Mouse (Mus musculus): ENCODE data around the gene Cd180.
"Not testable (repeated sequence)": the region's sequence is repeated elsewhere in the genome, so short reads cannot be mapped to it uniquely, and the experiment has no call there.

The Cd180 gene

DNA sequence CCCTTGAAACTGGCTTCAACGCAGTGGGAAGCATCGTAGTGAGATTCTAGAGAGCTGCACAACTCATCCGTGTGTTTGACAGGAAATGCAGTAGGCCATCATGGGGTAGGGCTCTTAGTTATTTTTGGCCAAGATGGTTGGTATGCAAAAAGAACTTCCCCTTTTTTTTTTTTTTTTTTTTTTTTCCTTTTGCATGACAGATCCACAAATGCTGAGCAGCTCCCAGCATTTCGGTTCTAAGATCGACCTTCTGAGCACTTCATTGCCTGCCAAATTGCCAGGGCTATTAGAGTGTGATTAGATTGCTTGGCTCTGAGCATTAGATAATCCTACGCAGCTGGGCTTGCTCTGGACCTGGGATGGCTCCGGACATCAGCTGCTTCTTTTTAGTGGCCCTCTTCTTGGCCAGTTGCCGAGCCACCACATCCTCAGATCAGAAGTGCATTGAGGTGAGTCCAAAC lies at the start of gene Cd180:
TSS of gene Cd180 (plus strand) at position 218 of the 461 bp plus-strand sequence.
- DNase-seq (ENCODE audit: low spot score): no peak

DNA sequence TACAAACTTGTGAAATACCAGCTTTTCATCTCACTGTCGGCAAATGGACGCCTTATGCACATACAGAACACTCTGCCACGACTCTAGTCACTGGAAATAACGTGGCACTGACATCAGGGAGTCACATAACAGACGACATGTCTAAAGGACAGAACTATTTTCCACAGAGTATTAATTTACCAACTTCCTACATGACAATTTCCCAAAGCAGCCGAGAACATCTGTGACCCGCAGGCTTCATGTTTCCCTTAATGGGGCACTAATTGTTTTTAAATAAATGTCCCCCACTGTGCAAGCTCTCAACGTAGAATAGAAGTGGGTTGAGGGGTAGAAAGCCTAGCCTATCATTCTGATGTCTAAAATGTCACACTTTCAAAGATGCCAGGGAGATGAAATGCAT lies 49.0 kb upstream of the Cd180 start:
- no peak for DNase-seq (ENCODE audit: low spot score)

DNA sequence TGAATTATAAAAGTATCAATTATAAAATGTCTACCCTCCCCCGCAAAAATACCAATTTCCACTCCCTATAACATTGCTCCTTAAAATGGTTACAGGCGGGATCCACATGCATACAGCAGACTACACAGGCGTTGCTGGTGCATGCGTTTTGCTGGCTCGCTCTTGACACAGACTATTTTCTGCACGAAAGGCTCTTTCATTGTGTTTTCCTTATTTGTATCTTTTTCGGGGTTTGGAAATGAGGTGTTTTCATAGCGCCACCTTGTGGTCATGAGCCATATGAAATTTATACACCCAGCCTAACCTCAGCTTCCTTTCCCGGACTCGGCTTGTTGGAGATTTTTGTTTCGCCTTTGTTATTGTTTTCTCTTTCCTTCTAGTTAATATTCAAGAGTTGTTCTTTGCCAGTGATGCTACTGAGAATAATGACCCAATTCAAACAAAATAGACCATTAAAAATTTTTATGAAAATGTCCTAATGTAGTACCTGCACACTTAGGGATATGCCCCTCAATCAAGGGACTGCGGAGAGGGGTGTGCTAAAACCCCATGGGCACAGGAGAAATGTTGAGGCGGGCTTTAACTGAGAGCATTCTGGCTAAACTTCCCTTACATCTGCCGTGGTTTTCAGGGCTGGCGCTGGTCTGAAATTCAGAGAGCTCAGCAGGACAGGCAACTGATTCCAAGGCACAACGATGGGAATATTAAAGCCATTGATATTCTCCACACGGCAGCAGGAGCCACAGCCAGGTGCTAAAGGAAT lies 48.4 kb upstream of the Cd180 start:
- DNase-seq (ENCODE audit: low spot score): peak; percentile 54

DNA sequence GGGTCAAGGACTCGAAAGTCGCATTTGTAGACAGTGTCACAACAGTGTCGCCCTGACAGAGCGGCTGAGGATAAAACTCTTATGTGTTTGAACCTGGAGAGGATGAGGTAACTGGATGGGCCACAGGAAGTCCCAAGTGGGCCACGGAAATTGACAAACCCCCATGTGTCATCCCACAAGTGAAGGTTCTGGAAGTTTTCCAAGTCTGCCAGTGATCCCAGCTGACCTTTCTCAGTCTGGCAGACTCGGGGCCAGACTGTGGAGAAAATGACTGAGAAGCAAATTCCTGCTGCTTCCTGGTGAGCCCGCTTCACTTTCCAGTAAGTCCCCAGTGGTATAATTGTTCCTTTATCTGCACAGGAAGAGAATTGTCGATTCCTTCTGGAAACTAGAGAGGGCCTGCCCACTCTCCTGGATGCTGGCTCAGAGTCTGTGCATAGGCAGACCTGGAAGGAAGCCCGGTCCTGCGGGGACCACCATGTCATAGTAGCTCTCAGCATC lies 47.0 kb upstream of the Cd180 start:
- DNase-seq (ENCODE audit: low spot score): no peak

- no peak for DNase-seq (ENCODE audit: low spot score)
These were observed 45.8 kb upstream of the Cd180 start for GRCm38 (mm10) chr13:102647511-102647910.

DNA sequence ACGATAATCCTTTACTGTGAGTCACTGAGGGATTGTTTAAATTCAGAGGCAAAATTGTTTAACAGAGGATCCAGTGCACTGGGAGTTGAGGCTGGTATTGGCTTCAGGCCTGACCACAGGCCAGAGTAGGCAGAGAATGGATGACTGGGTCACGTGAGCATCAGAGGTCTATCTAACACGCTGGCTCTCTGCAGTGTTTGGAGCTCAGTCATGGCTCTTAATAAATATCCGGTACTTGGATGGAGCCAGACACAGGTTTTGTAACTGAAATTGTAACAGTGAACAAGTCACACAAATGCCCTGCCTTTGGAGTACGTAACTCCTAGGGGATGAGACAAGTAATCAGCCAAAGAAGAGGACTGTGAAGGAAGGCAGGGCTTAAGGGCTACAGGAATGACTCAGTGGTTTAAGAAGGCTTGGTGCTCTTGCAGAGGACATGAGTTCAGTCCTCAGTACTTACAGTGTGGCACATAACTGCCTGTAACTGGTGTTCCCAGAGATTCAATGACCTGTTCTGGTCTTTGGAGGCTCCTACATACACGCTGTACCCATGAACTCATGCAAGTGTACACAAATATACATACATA lies 41.0 kb upstream of the Cd180 start:
- no peak for DNase-seq (ENCODE audit: low spot score)

GRCm38 (mm10) chr13:102655071-102655570 lies 38.2 kb upstream of the Cd180 start:
- no peak for DNase-seq (ENCODE audit: low spot score)

DNA sequence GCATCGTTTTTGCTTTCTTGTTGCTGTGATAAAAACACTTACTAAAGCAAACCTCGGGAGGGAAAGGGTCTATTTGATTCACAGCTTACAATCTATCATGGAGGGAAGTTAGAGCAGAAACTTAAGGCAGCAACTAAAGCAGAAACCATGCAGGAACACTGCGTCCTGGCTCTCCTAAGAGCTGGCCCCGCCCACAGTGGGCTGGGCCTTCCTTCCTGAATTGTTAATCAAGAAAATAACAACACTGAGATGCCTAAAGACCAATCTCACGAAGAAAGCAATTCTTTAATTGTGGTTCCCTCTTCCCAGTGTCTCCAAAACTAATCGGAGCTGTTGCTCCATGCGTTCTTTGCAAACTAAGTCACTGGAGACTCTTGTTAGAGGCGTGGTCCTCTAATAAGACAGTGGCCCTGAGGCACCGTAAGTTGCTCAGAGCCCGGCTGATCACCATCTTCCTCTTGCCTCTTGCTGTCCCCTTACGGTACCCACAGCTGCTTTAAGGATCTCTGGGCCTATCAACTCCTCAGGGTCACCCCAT lies 37.1 kb upstream of the Cd180 start:
- no peak for DNase-seq (ENCODE audit: low spot score)

DNA sequence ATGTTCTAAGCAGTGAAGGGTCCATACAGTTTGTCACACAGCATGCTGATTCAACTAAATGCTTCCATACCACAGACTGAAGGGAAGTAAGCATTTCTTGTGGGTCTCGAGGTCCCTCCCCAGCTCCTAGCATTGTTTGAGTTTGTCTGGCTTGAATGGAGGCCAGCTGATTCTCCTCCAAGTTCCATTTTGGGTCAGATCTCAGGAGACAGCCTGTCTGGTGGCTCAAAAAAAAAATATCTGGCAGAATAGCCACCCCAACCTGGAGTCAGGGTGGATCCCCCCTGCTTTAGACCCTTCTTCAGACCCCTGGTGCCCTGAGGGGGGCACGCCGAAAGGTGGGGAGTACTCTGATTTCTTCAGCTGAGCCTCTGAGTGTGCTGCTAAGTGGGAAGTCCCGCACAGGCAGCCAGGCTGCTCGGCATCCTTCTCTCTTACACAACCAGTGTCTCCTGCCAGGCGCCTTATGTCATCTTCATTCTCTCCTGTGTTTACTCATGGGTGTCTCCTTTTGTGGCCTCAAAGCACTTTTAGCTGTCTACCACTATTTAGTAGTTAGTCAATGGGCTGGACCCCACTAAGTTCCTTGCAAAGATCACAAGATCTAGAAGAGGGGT lies 35.0 kb upstream of the Cd180 start:
- DNase-seq (ENCODE audit: low spot score): no peak

DNA sequence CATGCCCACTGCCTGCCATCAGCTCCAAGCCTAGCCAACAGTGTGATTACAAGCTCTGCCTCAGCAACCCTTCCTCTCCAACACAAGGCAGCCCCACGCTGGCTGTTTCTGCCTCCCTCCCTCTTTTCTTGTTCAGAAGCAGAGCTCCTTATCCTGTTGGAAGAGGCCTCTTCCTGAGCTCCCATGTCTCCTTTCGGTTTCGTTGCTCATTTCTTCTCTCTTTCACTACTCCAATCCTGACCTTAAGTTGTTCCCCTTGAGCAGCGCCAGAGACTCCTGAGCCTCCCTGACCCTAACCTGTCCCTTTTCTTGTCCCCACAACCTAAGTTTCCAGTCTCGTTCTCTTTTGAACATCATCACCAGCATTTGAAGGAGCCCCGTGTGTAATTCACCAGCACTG lies 29.3 kb upstream of the Cd180 start:
- no peak for DNase-seq (ENCODE audit: low spot score)

- DNase-seq (ENCODE audit: low spot score): peak; percentile 57
These were observed 28.3 kb upstream of the Cd180 start for GRCm38 (mm10) chr13:102664843-102665587.

GRCm38 (mm10) chr13:102665588-102666232 lies 27.6 kb upstream of the Cd180 start:
- DNase-seq (ENCODE audit: low spot score): no peak

DNA sequence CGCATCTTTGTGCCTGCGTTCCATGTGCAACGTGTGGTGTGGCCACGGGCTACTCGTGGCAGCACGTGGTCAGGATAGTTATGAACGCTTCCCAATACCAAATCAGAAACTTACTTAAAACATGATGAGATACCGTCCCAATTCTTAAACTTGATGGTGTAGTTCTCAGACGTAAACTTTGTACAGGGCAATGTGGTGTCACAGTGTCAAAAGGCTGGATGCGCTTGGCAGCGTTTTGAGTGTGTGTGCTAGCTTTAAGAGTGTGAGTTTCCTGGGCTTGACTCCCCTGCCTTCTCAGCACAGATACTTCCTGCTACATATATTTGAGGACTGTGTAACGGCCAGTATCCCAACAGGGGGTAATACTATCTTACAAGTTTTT lies 27.1 kb upstream of the Cd180 start:
- no peak for DNase-seq (ENCODE audit: low spot score)

DNA sequence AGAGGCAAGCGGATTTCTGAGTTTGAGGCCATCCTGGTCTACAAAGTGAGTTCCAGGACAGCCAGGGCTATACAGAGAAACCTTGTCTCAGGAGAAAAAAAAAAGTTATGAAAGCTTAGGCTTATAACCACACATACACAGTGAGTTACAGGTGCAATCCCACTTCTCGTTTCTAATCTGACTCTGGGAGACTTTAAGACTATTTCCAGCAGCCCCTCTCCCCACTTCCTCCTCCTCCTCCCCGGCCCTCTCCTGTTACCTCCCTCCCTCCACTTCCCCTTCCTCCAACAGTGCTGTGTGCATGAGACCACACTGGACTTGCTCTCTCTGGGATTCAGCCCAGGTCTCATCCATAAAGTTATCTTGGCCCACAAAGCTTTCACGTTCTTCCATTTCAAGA lies 26.6 kb upstream of the Cd180 start:
- no peak for DNase-seq (ENCODE audit: low spot score)

DNA sequence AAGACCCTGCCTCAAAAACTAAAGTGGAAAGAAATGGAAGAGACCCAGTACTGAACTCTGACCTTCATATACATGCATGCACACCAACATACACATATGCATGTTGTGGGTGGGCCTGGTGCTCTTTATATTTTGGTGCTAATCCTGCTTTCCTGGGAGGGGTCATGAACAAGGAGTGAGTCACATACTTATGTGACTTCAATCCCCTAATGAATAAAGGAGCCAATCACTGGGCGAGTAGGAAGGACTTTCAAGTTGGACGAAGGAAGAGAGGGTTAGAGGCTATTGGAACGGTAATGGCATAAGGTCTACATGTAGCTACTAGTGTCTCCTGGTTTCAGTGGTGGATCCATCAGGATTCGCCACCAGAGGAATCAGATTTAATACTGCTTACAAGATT lies 26.0 kb upstream of the Cd180 start:
- DNase-seq (ENCODE audit: low spot score): no peak

- no peak for DNase-seq (ENCODE audit: low spot score)
These were observed 25.5 kb upstream of the Cd180 start for GRCm38 (mm10) chr13:102667842-102668241.

GRCm38 (mm10) chr13:102668933-102669332 lies 24.4 kb upstream of the Cd180 start:
- DNase-seq (ENCODE audit: low spot score): no peak

DNA sequence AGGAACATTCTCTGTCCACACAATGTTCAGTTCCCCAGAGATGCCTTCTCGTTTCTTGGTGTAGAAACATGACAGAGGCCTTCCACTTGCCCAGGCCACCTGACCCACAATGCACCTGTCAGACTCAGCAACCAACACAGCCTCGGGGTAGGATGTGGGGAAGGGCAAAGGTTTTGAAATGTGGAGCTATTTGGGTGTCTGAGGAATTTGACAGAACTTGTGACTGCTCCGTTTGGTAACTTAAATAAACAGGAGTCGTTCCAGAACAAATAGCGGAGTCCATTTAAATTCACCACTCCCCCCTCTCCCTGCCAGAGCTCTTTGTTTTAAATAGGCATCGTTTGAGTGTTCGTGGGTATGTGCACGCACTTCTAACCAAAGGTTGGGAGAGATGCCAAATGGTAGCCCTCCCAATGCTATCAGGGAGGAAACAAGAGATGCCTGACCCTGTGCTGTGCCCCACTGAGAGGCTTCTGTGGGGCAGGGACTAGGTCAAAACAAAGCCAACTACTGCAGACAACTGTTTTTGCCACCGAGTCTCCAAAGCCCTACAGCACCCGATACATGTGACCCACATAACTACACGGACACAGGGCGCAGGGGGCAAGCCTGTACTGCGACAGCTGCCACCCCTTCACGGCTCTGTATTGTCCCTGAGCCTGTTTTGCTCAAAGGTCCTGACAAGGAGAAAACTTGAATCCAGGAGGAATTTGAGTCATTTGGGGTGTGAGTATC lies 23.7 kb upstream of the Cd180 start:
- DNase-seq (ENCODE audit: low spot score): no peak

- no peak for DNase-seq (ENCODE audit: low spot score)
These were observed 22.9 kb upstream of the Cd180 start for GRCm38 (mm10) chr13:102670503-102670902.

GRCm38 (mm10) chr13:102674083-102674482 lies 19.3 kb upstream of the Cd180 start:
- DNase-seq (ENCODE audit: low spot score): no peak

DNA sequence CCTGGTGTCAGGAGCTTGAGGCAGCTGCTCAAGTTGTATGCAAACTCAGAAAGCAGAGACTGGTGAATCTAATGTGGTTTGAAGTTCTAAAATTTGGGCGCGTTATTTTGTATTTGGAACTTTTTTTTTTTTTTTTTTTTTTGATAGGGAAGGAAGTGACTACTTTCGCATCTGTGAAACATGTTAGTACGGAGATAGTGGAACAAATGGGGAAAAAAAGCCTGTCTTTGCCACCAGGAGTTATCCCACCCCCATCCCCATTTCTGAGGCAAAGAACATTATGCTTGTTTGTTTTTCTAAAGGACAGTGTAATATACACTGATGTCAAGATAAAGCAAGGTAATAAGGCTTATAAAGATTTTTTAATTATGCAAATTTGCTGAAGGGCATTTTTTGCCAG lies 15.8 kb upstream of the Cd180 start:
- DNase-seq (ENCODE audit: low spot score): not testable (repeated sequence)
